Mouse (Mus musculus): ENCODE measurements around the gene Bicra.

Gene Bicra

GRCm38 (mm10) chr7:16048164-16048564, 443 bp upstream of the Bicra start:
- peak; percentile 96 for DNase-seq (ENCODE audit: low spot score in 2 of 2)

GRCm38 (mm10) chr7:16046481-16047337, 1.0 kb downstream of the Bicra start:
- peak; percentile 50 to 64 for DNase-seq (ENCODE audit: low spot score in 2 of 2)

GRCm38 (mm10) chr7:16046101-16046480, 1.6 kb downstream of the Bicra start:
- peak; percentile 56 to 69 for DNase-seq (ENCODE audit: low spot score in 2 of 2)

GRCm38 (mm10) chr7:16045538-16045937, 2.2 kb downstream of the Bicra start:
- no peak for DNase-seq (ENCODE audit: low spot score in 2 of 2)

GRCm38 (mm10) chr7:16044531-16044930, 3.2 kb downstream of the Bicra start:
- DNase-seq (ENCODE audit: low spot score in 2 of 2), result no peak

GRCm38 (mm10) chr7:16043861-16044435, 3.8 kb downstream of the Bicra start:
- DNase-seq (ENCODE audit: low spot score in 2 of 2), result no peak

- no peak for DNase-seq (ENCODE audit: low spot score in 2 of 2)
These were observed 4.6 kb downstream of the Bicra start for GRCm38 (mm10) chr7:16042850-16043775.

GRCm38 (mm10) chr7:16041208-16041607, 6.5 kb downstream of the Bicra start:
- no peak for DNase-seq (ENCODE audit: low spot score in 2 of 2)

- DNase-seq (ENCODE audit: low spot score in 2 of 2), result no peak
These were observed 8.4 kb downstream of the Bicra start for GRCm38 (mm10) chr7:16039363-16039762.

GRCm38 (mm10) chr7:16036972-16037371, 10.7 kb downstream of the Bicra start:
- DNase-seq (ENCODE audit: low spot score in 2 of 2), result no peak

- no peak for DNase-seq (ENCODE audit: low spot score in 2 of 2)
These were observed 13.9 kb downstream of the Bicra start for GRCm38 (mm10) chr7:16033580-16034461.

GRCm38 (mm10) chr7:16033059-16033458, 14.7 kb downstream of the Bicra start:
- no peak for DNase-seq (ENCODE audit: low spot score in 2 of 2)

GRCm38 (mm10) chr7:16031072-16031471, 16.6 kb downstream of the Bicra start:
- no peak for DNase-seq (ENCODE audit: low spot score in 2 of 2)

GRCm38 (mm10) chr7:16028102-16028927, 19.4 kb downstream of the Bicra start:
- DNase-seq (ENCODE audit: low spot score in 2 of 2), result no peak

- no peak for DNase-seq (ENCODE audit: low spot score in 2 of 2)
These were observed 23.0 kb downstream of the Bicra start for GRCm38 (mm10) chr7:16024603-16025222.

GRCm38 (mm10) chr7:16019256-16020094, 28.2 kb downstream of the Bicra start:
- no peak for DNase-seq (ENCODE audit: low spot score in 2 of 2)

GRCm38 (mm10) chr7:16018016-16018810, 29.5 kb downstream of the Bicra start:
- DNase-seq (ENCODE audit: low spot score in 2 of 2), result peak; percentile 28 to 40

- DNase-seq (ENCODE audit: low spot score in 2 of 2), result no peak
These were observed 32.3 kb downstream of the Bicra start for GRCm38 (mm10) chr7:16015384-16015783.

Measured in spleen, postnatal 14 days (tissue).